Mouse (Mus musculus) testis, adult 2 months (tissue): Measurements from ENCODE around the gene Spcs2.

Source experiments
- CTCF ChIP-seq: fragments of 200-500 bp; IDR thresholded peaks from 2 replicates; pipeline ENCODE4 v1.5.1; 2012; ENCODE audit warnings: low read depth, mild to moderate bottlenecking, inconsistent platforms, low read length, moderate library complexity; ENCODE audit not compliant: control insufficient read depth, insufficient read depth, insufficient replicate concordance
- POLR2A ChIP-seq: fragments of 200-500 bp; IDR thresholded peaks from 2 replicates; pipeline ENCODE4 v1.6.1; 2012; ENCODE audit warnings: low read depth, mild to moderate bottlenecking, inconsistent platforms, low read length, moderate library complexity; ENCODE audit not compliant: control insufficient read depth

DNA sequence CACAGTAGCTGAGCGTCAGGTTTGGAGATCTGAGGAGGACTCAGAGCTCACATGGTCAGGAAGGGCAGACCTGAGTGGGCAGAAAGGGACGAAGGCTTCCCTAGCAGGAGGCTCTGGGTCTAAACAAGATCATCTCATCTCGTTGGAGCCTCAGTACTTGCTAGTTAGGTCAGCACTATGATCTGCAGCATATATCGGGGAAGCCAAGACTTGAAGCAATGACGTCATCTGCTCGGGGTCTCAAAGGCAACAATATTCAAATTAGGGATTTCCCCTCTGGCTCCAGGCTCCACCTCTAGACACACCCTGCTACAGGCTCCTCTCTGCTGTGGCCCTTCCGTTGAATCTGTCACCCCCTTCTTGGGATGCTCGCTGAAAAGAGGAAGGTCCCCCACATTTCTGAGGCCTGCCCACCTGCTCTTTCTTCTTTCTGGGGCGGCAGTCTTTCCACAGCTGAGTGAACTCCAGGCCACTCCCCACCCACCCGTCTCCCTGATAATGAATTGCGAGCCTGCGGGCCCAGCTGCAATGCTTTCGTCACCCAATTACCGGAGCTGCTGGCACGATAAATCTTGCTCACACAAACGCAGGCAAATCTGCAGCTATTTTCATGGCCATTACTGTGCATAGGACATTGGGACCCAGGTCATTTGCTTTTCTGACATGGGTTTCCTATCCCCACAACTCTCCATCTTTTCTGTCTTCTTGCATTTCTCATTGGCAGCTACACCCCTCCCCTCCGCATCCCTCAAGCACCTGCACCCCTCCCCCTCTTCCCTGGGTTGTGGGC is 67.9 kb downstream of the Spcs2 start:
- TF ChIP-seq POLR2A, result no peak
- no peak for TF ChIP-seq CTCF
